Mouse (Mus musculus): Measurements from ENCODE around the gene Rassf2.

Gene Rassf2

GRCm38 (mm10) chr2:132004495-132005136, 25.4 kb downstream of the Rassf2 start:
- DNase-seq, result no peak

DNA sequence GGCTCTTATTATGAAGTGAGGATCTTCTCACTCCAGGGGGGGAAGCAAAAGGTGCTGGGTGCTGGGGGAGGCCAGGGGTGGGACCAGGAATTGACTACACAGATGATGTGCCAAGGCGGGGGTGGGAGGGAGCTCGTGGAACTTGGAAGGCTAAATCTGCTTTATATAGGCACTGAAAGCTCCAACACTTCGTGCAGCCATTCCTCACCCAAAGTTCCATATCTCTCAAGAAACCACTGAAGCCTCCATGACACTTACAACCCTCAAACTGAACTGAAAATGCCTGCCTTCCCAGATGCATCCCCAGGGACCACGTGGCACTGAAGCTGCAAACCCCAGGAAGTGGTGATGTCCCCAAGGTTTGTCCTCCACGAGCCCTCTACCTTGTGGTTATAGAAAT, 26.1 kb downstream of the Rassf2 start:
- no peak for DNase-seq

- DNase-seq, result no peak
These were observed 28.2 kb downstream of the Rassf2 start for GRCm38 (mm10) chr2:132001696-132002334.

- DNase-seq, result no peak
These were observed 32.7 kb downstream of the Rassf2 start for GRCm38 (mm10) chr2:131997356-131997755.

GRCm38 (mm10) chr2:131996369-131996768, 33.7 kb downstream of the Rassf2 start:
- DNase-seq, result no peak

DNA sequence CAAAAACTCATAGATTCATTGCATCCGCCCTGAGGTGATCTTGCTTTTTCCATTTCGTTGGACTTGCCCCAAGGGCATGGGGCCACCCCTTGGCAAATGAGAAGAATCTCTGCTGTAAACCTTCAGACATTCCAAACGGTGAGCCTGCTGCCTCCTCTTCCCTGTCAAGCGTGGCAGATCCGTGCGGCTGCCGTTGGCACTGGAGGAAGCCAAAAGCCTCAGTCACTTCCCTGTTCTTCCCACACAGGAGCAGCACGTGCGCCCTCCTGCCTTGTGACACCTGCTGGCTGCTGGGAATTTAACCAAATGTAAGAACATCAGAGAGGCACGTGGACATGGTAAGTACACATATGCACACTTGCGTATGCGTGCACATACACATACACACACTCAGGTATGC, 34.3 kb downstream of the Rassf2 start:
- DNase-seq, result no peak

DNA sequence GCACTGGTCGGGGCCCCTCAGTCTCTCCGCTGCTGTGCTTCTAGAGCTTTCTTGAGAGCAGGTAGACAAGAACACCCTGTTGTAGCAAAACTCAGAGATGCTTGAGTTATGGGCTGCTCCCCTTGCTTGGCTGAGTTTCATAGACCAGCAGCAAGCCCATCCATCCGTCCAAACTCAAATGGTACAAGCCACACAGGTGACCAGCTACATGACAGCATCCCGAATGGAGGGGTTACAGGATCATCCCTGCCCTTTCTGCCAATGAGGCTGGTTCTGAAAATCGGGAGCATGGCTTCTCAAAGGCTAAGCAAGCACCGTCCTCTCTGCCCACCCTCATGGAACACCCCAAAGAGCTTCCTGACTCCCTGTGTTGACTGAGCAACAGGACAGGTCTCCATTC, 35.1 kb downstream of the Rassf2 start:
- DNase-seq, result no peak

DNA sequence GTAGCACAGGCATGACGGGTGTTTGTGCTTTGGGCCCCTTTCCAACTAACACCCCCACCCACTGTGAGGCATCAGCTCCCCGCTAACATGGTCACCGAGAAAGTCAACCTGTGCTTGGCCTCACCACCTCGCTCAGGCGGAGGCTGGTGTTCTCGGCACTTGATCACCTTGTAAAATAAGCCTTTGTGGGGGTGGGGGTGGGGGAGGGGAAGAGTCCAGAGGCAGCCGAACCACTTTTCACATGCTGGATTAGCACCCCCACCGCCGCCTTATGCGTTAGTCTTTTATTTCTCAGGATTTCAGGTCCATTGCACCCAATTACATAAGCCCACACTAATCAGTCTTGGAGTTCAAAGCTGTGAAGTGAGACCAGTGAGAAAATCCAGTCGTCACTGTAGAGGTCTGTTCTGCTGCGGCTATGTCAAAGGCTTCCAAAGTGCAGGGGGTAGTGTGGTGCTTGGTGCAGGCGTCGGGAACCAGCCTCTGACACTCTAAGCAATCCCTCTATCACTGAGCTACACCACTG, 36.4 kb downstream of the Rassf2 start:
- DNase-seq, result peak; percentile 36

GRCm38 (mm10) chr2:131993151-131993550, 36.9 kb downstream of the Rassf2 start:
- DNase-seq, result no peak

GRCm38 (mm10) chr2:131992487-131992886, 37.6 kb downstream of the Rassf2 start:
- no peak for DNase-seq

GRCm38 (mm10) chr2:131988550-131988949, 41.5 kb downstream of the Rassf2 start:
- DNase-seq, result no peak

DNA sequence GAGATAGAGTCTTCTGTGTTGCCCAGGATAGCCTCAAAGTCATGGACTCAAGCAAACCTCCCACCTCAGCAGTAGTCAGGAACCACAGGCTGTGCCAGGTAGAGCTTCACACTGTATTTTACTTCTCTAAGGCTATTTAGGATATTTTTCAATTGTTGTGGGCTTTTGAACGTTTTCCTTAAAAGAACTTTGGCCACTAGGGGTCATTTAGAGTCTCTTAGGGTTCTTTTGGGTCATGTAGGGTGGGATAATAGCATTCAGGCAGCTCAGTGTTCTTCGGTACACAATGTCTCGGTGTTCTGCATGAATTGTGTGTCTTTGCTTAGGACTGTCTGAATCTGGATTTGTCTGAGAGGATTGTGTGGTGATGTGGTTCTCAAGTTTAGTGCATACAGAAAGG, 42.1 kb downstream of the Rassf2 start:
- peak; percentile 39 for DNase-seq

DNA sequence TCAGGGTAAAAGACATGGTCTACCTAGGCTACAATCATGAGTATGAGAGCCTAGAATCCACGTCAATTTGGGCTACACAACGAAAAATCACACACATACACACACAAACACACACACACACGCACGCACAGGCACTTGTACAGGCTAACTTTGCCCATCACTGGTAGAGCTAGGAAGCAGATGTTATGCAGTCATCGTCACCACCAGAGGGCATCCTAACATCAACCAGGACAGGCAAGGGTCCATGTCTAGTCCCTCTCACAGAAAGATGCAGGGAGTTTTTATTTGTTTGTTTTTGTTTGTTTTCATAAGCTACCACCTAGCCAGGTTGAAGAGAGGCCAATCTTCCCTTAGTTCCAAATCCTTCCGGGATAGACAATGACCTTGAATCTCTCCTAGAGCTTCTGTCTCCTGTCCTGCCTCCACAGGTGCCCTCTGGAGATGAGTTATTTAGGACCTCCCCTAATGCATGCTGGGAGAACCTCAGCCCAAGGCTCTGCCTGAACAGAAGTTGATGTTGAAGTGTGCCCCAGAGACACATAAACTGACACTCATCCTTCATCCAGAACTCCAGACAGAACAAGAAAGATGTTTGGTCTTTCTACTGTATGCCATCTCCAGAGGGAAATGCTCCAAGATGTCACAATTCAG, 47.4 kb downstream of the Rassf2 start:
- peak; percentile 77 for DNase-seq

DNA sequence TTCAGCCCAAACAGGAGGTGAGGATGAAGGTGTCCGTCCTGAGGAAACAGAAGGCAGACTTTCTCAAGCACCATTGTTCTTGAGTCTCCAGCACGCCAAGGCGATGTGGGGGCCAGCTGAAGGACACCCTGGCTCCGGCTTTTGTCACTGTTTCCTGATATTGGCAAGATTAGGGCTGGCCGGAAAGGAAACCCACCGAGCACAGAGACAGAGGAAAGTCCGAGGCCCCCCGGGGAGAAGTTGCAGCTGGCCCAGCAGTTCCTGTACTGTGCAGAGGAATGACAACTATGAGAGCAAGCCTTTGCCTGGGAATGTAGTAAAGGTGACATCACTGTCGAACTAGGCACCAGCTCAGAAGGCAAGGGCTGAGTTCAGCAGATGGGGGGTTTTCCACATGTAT, 49.2 kb downstream of the Rassf2 start:
- peak; percentile 28 for DNase-seq

- DNase-seq, result no peak
These were observed 53.4 kb downstream of the Rassf2 start for GRCm38 (mm10) chr2:131976663-131977062.

DNA sequence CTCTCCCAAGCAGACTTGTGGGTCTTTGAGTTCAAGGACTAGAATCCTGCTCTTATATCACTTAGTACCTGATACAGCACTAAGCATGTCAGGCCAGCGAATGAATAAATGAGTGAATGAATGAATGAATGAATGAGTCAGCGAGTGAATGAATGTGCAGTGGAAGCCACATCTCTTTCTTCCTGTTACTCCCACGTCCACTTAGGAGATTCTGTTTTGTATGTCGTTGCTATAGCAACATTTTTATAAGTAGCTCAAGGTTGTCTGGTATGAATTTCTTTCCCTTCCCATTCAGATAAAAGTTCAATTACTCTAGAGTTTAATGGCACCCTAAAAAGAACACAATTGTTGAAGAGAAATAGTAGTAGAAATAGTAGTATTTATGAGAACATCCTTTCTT, 59.0 kb downstream of the Rassf2 start:
- DNase-seq, result no peak

GRCm38 (mm10) chr2:131970597-131970996, 59.5 kb downstream of the Rassf2 start:
- DNase-seq, result no peak

DNA sequence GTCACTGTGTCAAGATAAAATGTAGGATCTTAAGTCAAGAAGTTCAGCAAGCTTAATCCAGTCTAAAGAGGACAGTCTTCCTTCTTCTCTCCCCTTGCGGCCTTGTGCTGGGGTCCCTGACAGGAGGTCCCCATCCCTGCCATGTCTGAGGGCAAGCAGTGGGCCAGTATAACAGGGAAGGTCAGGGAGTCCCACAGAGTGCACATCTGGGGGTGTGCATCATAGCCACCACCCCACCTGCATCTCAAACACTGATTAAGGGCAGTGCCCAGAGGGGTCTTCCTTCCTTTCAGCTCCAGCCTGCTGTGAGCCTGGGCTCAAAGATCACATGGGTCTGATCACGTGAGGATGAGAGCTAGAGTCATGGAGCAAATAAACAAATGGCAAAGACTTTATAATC, 68.4 kb downstream of the Rassf2 start:
- DNase-seq, result no peak

DNA sequence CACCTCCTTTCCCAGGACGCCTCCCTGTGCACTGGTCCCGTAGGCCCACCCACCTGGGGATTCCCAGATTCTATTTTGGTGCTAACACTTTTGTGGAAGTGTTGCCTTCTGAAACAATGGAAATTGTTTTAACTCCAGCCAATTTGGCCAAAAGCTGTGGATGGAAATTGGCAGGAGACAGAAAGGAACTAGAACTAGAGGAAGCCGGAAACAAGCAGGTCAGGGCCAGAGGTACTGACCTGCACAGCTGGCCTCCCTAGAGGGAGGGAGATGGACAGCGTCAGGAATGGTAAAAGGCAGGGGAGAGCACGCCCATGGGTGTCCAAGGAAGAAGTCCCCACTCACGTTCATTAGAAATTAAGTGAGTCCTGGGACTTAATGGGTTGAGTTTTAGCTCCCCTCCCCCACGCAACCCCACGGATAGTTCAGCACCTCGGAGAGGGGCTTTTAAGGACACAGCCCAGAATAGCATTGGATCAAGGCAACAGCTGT, 72.3 kb downstream of the Rassf2 start:
- peak; percentile 57 for DNase-seq

DNA sequence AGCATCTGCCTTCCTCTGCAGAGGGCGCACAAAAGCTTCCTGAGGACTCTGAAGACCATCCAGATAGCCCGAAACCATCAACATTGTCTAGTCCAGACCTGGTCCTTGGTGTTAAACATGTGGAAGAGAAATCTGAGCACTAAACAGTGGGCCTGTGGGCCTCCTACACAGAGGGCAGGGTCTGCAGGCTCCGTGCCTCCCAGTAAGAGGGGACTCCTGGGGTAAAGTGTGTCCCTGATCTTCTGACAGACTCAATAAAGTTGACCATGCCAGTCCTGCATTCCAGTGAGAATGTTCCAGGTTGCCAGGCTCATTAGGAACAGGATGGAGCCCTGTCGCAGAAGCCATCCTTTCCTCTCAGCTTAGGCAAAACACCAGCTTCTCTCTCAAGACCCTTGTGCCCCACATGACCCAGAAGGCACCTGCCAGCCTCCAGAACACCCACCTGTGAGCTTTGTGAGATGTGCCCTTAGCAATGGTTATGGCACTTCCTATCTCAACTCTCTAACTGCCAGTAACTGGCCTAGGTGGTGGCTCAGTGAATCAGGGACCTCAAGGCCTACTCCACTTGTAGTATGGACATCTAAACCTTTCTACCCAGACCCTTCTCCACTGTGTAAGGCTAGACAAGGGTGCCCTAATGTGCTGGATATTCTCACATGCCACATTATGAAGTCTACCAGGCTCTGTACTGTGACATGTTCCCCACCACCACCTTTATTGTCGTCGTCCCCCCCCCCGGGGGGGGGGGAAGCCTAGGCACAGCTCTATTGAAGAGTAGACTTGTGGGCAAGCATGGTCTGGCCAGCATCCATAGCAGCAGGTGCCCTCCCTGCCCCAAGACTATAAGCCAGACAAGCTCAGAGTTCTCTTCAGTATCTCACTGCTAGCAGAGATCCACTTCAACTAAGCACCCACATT, 73.5 kb downstream of the Rassf2 start:
- no peak for DNase-seq

DNA sequence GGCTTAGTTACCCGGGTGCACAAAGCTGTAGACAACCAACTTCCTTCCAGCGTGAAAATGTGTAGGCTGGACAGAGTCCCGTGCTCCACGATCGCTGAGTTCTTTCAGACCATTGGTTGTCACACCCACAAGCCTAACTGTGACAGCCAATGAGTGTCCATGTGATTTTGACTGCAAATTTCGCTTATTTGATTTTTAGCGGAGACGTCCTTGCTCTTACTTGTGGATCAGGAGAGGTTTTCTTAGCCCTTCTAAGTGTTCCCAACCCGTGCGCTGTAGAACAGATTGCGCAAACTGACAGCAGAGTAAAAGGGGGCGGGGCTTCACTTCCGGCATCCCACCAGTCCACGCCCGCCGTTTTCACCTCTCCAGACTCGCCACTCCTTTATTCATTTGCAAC, 74.8 kb downstream of the Rassf2 start:
- peak; percentile 49 for DNase-seq

DNA sequence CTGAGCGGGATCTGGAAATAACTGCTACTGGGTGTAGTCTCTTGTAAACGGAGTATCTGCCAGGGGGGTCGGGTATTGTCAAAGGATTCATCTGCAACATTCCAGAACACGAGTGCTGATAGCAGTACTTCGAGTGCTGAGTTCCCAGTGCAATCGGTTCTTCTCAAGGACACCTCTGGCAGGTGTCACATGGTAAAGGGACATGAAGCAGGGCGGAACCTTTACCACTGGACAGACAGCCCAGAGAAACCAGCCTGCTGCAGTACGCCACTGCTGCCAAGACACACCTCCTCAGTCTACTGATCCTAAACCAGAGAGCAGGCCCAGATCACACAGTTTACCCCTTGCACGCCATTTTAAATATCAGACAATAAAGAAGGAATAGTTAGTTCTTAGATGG, 75.2 kb downstream of the Rassf2 start:
- no peak for DNase-seq

DNA sequence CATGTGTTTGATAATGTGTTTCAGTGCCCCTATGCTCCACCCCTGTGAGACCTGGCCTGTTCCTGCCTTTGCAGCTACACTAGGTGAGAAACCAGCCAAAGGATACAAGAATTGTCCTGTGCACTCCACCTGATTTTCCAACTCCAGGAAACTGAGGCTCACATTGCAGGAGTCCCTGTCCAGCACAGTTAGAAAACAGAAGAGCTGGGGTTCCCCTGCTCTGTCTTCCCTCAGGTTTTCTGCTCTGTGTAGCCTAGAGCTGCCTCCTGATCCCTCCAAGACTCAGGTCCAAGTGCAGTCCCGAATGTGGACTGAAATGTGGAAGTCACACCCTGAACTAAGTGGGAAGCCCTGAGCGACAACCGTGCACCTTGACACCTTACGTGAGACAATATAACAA, 76.3 kb downstream of the Rassf2 start:
- no peak for DNase-seq
